Mouse (Mus musculus) spleen, adult 2 months (tissue): ENCODE results near the gene Gm10643.

Experiments used
- CTCF ChIP-seq: fragments of 200-500 bp; IDR thresholded peaks from 2 replicates; pipeline ENCODE4 v1.5.1; 2011; ENCODE audit warnings: mild to moderate bottlenecking, inconsistent platforms; ENCODE audit not compliant: insufficient read depth, insufficient read length, insufficient replicate concordance; ENCODE audit errors: extremely low read depth
- POLR2A ChIP-seq: fragments of 200-500 bp; IDR thresholded peaks from 2 replicates; pipeline ENCODE4 v1.6.1; 2011; ENCODE audit warnings: low read depth, low read length, inconsistent platforms

GRCm38 (mm10) chr8:84065457-84066072, 628 bp upstream of the Gm10643 start:
- TF ChIP-seq POLR2A (no peak), CTCF (no peak)
